Mouse (Mus musculus): ENCODE results near the gene Atp6v1a. TPM values are rescaled to one million over a fixed set of nuclear protein-coding genes. Genes with fewer than 3 reads are reported as not detected.
A peak's percentile ranks its signal among the peaks of the same experiment; 100 is the strongest.

The Atp6v1a gene
- total RNA-seq (2021) = 10 to 100 TPM; 20.5 to 21.6 TPM
- long read RNA-seq, experiment 1, full-length matches to known transcripts = 5 of 10 reads
- long read RNA-seq, experiment 1, partial matches to known transcripts = 2 of 10 reads
- long read RNA-seq, experiment 1, other reads (novel, unspliced or antisense) = 3 of 10 reads
- long read RNA-seq, experiment 2, full-length matches to known transcripts = 7 of 19 reads
- long read RNA-seq, experiment 2, partial matches to known transcripts = 4 of 19 reads
- long read RNA-seq, experiment 2, other reads (novel, unspliced or antisense) = 8 of 19 reads

DNA sequence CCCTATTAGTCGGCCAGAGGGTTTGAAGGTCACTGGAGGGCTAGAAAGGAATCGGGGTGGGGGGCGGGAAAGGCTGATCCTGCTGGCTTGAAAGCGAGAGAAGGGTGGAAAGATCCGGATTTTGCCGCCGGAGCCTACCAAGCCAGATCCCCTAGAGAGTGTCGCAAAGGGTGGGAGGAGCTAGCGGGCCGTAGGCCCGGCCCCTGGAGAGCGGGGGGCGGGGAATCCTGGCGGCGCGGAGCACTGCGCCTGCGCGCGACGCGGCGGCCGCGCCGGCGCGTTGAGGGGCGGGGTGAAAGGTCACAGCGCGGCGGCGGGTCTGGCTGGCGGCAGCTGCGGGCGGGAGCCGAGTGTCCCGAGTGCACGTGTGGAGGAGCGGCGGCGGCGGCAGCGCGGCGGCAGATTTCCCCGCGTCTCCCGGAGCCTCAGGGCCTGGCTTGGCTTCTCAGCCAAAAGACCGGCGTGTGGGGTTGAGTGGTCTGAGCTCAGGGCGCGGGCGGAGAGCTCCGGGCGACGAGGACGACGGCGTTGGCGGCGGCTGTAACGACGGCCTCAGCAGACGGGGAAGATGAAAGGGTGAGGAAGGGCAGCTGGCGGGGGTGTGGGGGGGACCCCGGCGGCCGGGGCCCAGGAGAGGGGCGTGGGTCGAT lies at the start of gene Atp6v1a, which contains the start of gene Naa50:
TSS of gene Atp6v1a (minus strand) at position 170 of the 650 bp plus-strand sequence.
TSS of gene Naa50 (plus strand) at position 295 of the 650 bp plus-strand sequence.
- intact Hi-C loops (cut with DNase I) = loop anchor here (2.0 kb wide), 2 partner anchors 33 to 99 kb away; partner anchors contain the start of gene Usf3
- DNase-seq = peak; percentile 82 to 89

DNA sequence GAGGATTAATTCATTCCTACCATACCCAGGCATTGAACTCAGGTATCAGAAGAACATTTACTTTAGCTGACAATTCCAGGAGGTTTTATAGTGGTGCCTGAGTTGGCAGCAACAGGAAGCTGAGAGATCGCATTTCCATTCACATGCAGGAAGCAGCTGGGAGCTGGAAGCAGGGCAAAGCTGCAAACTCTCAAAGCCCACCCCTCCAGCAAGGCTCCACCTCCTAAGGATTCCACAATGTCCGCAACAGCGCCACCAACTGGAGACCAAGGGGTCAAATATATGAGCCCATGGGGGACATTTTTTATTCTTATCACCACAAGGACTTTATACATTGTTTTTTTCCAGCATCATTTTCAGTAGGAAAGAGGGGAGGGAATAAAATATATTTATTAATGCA lies 49.3 kb upstream of the Atp6v1a start:
- intact Hi-C loops (cut with DNase I) = no loop called here
- no peak for DNase-seq

DNA sequence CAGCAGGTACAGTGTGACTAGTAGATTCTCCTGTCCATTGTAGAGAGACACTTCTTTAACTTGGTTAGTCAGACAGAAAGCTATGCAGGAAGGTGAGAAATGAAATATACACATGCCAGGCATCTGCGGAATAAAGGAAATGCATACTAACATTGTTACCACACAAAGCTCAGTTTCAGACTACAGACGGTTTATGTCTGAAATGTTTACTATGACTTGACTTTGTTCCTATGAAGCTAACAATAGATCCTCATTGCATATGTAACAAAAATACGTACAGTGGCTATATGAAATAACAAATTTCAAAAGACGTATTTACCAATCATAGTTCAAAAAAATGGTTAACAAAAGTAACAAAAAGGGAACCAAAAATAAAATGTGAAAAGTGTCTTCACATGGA lies 47.7 kb upstream of the Atp6v1a start:
- intact Hi-C loops (cut with DNase I) = no loop called here
- no peak for DNase-seq

DNA sequence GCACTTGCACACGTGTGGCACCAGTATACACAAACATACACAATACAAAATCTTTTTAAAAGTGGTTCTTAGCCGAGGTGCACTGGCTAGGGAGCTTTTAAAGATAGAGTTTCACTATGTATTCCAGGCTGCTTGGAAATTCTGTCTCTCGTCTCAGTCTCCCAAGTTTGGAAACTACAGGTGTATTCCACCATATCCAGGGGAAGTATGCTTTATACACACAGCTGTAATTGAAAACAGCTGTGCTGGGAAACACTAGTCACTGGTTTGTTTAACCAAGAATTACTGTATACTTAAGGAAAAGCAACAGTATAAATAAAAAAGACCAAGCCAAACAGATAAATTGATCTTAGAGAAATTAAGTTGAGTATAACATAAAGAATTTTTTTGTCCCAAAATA lies 45.3 kb upstream of the Atp6v1a start:
- intact Hi-C loops (cut with DNase I) = no loop called here
- DNase-seq = no peak

DNA sequence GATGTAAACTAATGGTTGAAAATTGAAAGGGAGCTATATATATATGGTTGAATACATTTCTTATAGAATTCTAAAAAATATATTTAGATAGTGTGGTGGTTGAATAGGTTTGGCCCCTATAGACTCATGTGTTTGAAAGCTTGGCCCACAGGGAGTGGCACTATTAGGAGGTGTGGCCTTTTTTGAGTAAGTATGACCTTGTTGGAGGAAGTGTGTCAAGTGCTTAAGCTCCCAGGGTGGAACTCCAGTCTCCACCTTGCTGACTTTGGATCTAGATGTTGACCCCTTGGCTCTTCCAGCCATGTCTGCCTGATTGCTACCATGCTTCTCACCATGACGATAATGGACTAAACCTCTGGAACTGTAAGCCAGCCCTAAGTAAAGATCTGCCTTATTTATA lies 43.1 kb upstream of the Atp6v1a start:
- intact Hi-C loops (cut with DNase I) = no loop called here
- no peak for DNase-seq

DNA sequence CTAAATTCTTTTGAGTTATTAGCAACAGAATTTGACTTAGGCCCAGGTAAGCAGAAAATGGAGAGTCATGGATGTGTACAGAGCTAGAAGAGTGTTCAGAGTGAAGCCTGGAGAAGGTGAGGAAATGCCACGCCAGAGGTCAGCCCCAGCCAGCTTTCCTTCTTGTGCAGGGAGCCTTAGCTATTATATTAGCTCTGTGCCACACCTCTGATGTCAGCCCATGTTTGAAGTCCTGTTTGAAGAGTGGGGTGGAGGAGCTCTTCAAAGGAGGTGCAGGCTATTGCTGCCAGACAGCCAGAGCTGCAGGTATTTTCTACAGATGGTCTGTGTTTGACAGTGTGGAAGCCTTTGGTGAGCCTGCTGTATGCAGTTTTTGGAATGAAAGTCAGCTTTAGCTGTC lies 39.0 kb upstream of the Atp6v1a start:
- intact Hi-C loops (cut with DNase I) = no loop called here
- DNase-seq = no peak

DNA sequence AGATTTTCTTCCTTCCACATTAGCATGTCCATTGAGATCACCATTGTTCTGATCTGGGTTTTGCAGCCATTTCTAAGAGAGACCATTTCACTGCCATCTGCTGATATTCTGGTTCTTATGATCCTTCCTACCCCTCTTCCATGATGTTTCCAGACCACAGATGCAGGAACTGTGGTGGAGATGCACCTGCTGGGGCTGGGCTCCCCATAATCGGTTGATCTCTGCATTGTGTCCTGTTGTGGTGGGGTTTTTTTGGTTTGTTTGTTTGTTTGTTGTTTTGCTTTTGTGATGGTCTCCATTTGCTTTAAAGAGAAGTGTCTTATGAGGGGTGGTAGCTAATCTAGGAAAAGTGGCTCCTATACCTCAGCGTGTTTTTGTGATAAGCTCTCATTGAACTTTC lies 37.0 kb upstream of the Atp6v1a start:
- DNase-seq = no peak
- intact Hi-C loops (cut with DNase I) = no loop called here

DNA sequence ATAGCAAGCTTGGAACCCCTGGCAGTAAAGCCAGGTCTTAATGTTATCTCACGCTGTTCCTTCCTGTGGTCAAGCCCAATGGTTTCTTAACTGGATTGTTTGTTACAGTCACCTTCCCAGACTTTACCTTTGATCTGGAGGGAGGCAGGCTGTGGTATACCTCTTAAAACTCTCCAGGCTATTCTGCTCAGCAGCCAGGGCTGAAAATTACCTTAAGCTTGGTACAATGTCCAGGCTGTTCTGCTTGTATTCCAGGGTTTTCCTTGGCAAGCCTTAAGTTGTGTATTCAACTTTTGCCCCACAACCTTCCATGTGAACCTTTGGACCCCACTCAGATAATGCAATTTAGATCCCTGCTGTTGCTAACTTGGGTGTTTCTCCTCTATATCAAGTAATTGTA lies 35.5 kb upstream of the Atp6v1a start:
- intact Hi-C loops (cut with DNase I) = no loop called here
- no peak for DNase-seq

DNA sequence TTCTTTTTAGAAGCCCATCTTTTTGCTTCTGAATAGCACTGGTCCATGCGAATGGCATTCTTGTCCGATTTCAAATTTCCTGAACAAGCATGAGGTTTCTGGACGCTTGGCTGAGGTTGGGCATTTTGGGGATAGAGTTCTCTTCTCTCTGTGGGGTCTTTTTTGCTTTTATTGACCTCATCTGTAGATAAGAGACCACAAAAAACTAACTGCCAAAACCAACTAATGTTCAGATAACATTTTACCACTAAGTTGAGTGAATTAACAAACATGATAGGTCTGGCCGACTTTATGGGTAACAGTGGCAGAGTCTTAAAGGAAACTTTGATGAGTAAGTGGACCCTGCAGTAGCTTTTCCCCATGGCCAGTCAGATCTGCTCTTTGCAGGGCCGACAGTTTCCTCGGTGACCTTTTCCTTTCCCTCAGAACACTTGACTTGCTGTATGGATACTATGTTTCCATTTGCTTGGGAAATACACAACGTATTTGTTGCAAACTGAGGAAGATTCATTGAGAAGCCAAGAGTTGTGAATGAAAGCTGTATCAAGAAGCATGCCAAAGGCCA lies 34.5 kb upstream of the Atp6v1a start:
- intact Hi-C loops (cut with DNase I) = loop anchor here (2.0 kb wide), 2 partner anchors 33 to 65 kb away; no protein-coding TSS in a partner anchor
- no peak for DNase-seq

DNA sequence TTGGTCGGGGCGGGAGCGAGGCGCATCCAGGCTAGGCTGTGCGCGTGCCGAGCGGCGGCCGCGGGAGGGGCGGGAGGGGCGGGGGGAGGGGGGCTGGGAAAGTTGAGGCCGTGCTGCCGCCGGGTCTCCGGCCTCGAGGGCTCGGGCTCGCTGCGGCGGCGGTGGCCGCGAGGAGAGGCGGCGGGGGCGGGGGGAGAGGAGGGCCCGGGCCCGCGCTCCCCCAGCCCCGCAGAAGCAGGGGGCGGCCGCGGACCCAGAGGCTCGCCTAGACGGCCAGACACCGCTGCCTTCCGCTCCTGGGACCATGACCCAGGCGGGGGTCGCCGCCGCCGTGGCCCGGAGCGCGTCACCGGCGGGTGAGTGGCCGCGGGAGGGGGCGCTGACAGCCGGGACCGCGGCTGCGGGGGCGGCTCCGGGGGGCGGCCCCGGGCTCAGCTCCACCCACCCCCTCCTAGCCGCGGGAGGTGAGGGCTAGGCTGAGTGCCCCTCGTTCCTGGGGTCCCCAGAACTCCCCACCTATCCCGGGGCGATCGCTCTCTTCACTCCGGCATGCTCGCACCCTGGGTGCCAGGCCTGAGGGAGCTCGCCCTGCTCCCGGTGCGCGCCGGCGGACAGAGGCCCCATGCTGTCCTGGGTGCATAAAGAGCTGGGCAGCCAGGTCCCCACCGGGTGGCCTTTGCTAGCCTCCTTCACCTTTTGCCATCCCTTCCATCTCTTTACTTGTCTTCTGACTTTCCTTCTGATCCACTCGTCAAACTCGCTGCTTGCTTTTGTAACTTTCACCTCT lies 33.8 kb upstream of the Atp6v1a start, which contains the start of gene Usf3:
TSS of gene Usf3 (plus strand) at position 92 of the 787 bp plus-strand sequence.
- intact Hi-C loops (cut with DNase I) = loop anchor here (2.0 kb wide), 2 partner anchors 33 to 65 kb away; no protein-coding TSS in a partner anchor
- DNase-seq = peak; percentile 47 to 62

DNA sequence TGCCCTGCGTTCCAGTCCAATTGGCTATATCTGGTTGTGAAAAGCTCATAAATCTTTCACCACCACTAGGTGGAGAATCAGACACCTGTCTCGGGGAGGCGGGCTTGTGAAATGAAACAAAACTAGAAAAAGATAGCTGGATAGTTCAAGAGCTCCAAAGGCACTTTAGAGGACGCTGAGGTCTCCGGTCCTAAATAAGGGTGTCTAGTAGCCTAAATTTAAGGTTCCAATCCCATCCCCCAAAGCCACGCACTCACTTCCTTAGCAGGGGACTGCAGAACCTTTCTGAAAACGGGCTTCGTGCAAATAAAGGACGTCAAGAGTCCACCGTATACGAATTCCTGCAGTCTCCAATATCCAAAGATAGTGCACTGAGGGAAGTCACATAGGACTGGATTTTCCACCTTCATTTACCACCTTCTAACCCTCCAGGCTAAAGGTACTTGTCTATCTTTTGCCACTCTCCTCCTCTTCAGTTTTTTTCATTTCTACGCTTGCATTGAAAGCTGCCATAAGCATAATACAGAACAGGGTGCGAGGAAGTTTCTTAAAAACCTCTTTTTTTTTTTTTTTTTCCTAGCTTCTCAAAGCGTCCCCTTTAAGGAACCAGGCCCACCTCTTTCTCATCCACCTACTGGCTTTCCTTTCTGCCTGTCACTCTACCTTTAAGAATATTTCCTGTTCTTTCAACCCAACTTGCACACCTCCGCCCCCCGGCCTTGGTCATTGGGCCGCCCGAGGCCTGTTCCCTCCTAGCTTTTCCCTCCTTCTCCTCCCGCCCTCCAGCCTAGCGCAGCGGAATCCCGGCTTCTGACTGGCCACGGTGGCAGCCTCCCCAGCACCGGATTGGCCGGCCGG lies 33.0 kb upstream of the Atp6v1a start:
- DNase-seq = peak; percentile 94 to 98
- intact Hi-C loops (cut with DNase I) = loop anchor here (2.0 kb wide), 2 partner anchors 32 to 66 kb away; no protein-coding TSS in a partner anchor

DNA sequence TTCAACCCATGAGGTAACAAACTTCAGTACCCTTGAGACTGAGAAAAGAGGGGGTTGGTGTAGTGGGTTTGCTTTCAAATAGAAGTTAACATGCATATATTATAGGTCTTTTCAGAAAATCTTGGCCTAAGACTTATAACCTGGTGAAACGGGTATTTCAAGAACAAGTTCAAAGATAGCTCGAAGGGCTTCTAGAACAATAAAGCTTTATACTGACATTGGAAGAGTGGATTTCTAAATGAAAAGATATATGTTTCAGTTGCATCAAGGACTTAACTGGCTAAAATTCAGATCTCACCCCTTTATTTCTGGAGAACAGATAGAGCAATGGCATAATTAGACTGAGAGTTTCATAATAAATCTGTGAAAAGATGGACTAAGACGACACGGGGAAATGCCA lies 29.5 kb upstream of the Atp6v1a start:
- no peak for DNase-seq
- intact Hi-C loops (cut with DNase I) = no loop called here

DNA sequence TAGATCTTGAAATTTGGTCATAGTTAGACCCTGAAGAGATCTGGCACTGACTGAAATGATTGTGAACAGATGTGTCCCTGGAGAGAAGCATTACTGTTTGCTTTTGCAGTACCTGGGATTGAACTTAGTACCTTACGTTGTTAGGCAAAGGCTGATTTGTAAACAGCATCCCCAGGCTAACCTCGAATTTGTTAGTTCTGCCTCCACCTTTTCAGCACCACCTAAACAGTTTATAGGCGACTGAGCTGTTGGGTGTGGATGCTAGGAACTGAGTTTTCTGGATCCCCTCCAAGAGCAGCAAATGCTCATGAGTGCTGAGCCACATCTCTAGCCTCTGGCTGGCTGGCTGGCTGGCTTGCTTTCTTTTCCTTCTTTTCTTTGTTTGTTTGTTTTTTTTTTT lies 25.7 kb upstream of the Atp6v1a start:
- intact Hi-C loops (cut with DNase I) = no loop called here
- no peak for DNase-seq

DNA sequence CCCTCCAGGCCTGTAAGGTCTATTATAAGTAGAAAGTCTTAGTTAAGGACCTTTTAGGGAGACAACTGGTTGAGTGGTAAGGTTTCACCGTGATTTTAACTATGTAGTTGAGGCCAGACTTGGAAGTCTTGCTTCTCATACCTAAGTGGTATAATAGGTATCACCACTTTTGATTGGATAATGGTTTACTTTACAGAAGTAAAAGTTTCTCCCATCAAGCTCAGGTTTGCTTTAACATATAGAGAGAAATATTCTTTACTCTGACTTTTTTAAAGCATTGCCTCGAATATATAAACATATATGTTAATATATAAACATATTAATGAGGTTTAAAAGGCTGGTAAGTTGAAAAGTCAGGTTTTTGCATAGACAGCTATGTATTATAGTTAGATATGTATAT lies 24.3 kb upstream of the Atp6v1a start:
- no peak for DNase-seq
- intact Hi-C loops (cut with DNase I) = no loop called here

DNA sequence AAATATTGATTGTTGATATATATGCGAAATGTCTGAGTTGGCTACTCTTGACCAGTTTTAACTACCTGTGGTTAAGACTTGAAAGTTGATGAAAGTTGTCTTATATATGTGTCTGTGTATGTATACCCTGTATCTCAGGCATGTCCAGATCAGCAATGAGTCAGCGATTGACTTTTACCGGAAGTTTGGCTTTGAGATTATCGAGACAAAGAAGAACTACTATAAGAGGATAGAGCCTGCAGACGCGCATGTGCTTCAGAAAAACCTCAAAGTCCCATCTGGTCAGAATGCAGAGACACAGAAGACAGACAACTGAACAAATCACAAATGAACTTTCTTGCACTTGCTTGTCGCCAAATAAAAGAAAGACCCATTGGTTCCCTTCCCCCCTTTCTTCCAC lies 19.8 kb upstream of the Atp6v1a start:
- intact Hi-C loops (cut with DNase I) = no loop called here
- no peak for DNase-seq

DNA sequence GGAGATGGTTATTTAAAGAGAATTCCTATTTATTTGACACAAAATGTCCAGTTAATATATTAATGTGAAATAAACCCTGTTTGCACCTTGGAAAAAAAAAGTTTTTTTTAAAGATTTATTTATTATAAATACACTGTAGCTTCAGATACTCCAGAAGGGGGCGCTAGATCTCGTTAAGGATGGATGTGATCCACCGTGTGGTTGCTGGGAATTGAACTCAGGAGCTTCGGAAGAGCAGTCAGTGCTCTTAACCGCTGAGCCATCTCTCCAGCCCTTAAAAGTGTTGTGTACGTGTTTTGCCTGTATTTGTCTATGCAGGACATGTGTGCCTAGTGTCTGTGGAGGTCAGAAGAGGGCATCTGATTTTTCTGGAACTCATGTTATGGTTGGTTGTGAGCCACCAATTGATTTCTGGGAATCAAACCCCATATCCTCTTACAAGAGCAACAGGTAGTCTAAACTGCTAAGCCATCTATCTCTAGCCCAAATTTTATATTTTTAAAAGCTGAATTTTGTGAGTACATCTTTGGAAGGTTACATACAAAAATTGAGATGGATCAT lies 15.1 kb upstream of the Atp6v1a start:
- no peak for DNase-seq
- intact Hi-C loops (cut with DNase I) = no loop called here

DNA sequence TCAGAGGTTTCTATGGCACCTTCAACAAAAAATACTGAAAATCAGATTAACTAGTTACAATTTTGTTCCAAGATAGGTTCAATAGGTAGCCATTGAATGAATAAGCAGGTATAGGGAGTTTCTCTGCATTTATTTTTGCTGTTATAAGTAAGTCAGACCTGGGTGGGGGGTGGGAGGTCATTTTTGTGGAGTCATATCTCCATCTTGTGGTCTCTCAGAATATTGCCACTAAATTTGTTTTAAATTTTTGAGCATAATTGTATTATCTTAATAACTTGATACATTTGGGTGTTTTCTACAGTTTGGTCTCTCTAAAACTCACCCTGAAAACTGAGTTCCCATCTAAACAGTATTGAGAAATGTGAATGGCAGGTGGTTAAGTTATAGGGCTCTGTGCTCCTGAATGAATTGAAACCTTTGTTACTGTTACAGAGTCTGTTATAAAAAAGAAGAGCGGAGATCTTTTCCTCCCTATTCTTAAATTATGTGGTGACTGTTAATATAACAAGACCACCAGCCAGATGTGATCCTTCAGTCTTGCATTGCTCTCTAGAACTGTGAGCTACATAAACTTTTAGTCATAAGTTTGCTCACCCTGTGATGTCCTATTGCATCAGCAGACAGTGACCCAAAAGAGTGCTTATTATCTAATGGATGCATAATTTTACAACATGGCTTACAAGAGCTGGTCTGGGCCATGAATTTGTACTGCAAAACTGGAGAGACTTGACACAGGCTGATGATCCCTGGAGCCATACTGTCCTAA lies 9.7 kb upstream of the Atp6v1a start:
- no peak for DNase-seq
- intact Hi-C loops (cut with DNase I) = no loop called here

DNA sequence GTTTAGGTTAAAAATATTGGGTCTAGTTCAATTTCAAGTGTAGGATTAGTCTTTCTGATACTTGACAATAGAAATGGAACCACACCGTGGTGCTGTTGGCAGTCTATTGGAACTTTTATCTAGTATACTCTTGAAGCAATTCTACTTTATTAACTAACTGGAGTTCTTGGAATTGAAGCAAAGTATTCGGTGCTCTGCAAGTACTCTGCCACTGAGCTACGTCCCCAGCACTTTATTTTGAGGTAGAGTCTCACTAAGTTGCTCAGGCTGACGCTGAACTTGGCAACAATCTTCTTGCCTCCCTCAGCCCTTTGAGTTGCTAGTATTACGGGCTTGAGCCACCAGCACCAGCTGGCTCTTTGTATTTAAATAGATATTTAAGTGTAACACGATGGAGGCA lies 2.0 kb upstream of the Atp6v1a start:
- DNase-seq = no peak
- intact Hi-C loops (cut with DNase I) = loop anchor here (2.0 kb wide), 2 partner anchors 31 to 97 kb away; partner anchors contain the start of gene Usf3
